Mouse (Mus musculus) layer of hippocampus, adult 9-10 months (tissue): ENCODE measurements around the gene Rad21l.

Experiments used
- DNase-seq: peaks from one replicate; pipeline ENCODE4 v3.0.0; 2022; ENCODE audit warnings: low spot score

Gene Rad21l

GRCm38 (mm10) chr2:151668433-151668832, at the start of gene Rad21l:
TSS of gene Rad21l (minus strand) at chr2:151668533.
- no peak for DNase-seq

- DNase-seq, result no peak
Measured at GRCm38 (mm10) chr2:151716318-151717055, 48.2 kb upstream of the Rad21l start.

- no peak for DNase-seq
Measured at GRCm38 (mm10) chr2:151715526-151715925, 47.2 kb upstream of the Rad21l start.

DNA sequence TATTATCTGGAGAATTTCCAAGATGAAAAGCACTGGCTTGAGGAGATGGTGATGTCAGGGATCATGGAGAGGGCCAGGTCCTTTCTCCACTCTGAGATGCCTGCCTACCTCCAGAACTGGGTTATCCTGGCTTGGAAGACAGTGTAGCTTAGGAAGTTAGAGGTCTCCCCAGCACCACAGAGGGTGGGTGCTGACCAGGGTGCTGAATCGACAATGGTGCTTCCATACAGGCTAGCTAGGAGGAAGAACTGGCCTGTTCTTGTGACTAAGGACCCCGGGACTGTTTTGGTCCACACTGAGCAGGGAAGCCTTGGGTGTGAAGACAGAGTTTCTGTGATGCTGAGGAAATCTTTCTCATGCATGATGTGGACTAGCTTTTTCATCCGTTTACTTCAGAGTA, 44.3 kb upstream of the Rad21l start:
- no peak for DNase-seq

DNA sequence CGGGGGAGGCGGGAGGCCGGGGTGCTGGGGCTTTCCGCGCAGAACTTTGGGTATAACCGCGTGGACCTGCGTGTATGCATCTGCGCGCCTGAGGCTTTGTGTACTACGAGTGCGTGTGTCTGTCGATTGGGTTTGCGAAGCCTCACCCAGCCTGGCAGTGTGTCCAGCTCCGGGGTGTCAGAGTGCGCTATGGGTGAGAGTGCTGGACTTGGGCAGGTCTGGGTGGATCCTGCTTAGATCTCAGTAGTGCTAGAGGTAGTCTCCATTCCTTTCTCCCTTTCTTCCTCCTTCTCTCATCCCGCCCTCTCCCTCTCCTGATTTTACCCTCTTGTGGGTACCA, 34.5 kb upstream of the Rad21l start:
- no peak for DNase-seq

GRCm38 (mm10) chr2:151702146-151702850, 34.0 kb upstream of the Rad21l start:
- no peak for DNase-seq

DNA sequence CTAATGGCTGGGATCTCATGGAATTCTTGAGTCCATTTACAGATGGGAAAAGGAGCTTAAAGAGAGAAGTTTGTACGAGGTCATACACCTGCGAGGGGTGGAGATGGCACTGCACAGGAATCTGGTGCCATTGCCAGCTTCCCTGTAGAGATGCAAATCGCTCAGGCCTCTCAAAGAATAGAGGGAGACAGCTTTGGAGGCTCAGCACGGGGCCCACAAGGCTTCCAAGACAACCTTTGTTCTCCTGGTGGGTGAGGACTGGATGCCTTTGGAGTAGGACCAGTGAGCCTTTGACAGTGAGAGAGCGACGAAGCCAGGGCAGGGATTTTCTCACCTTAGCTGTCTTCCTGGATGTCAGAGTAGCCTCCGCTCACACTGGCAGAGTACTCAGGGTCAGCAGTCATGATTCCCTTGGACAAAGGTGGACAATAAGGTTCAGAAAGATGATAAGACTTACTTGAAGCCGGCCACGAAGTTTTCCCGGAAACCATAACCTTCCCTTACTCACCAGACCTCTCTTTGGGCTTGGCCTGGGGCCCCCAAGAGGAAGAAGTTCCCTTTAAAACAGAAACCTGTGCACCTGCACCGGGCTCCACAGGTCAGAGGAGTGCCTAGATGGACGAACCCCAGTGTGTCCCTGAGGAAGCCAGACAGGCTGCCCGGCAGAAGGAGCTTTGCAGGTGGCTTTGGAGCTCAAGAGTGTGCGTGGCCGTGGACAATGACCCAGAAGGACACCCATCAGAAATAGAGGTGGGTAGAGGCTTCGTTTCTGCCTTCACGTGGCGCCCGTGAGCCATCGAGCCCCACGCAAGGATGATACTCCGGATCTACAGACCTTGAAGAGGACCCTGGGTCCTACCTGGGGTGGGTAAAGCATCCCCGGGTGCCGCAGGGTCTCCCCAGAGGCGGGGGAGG, 33.2 kb upstream of the Rad21l start, which contains the start of gene Tmem74b:
Gene Tmem74b, plus strand, starts transcription at position 778 of the 915 bp plus-strand sequence.
- no peak for DNase-seq

DNA sequence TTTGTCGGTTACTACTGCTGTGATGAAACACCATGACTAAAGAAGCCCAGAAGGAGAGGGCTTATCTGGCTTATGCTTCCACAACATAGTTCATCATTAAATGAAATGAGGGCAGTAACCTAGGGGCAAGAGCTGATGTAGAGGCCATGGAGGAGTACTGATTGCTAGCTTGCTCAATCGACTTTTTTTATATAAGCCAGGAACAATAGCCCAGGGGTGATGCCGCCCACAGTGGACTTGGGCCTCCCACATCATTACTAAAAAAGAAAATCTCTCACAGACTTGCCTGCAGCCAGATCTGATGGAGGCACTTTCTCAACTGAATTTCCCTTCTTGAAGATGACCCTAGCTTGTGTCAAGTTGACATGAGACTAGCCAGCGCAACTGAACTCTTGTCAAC, 14.6 kb upstream of the Rad21l start:
- DNase-seq, result no peak

DNA sequence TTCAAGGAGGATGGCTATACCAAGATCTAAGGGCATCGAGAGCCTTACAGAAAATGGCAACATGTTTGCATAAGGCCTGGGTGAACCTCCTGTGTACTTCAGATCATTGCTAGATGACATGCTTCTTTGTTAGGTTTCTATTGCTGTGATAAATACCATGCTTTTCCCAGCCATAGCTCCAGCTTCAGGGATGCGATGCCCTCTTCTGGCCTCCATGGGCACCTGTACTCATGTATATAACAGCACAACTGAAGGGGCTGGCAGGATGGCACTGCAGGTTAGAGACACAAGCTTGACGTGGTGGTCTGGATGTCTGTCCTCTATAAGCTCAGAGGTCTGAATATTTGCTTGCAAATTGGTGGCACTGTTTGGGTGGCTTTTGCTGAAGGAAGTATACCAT, 14.0 kb upstream of the Rad21l start:
- DNase-seq, result no peak

GRCm38 (mm10) chr2:151676234-151676633, 7.9 kb upstream of the Rad21l start:
- no peak for DNase-seq

DNA sequence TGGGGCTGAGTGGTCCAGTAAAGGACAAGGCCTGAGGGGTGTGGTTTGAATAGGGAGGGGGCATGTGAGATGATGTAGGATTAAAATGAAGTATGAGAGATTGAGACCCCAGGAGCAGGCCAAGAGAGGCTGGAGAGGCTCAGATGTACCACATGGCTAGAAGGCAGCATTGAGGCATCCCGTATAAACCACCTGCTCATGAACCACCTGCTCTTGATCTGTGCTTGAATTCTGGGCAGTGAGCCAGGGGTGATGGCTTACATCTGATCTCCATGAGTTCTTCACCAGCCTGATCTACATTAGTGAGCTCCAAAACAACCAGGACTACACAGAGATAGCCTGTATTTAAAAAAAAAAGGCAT, 2.6 kb upstream of the Rad21l start:
- DNase-seq, result no peak

DNA sequence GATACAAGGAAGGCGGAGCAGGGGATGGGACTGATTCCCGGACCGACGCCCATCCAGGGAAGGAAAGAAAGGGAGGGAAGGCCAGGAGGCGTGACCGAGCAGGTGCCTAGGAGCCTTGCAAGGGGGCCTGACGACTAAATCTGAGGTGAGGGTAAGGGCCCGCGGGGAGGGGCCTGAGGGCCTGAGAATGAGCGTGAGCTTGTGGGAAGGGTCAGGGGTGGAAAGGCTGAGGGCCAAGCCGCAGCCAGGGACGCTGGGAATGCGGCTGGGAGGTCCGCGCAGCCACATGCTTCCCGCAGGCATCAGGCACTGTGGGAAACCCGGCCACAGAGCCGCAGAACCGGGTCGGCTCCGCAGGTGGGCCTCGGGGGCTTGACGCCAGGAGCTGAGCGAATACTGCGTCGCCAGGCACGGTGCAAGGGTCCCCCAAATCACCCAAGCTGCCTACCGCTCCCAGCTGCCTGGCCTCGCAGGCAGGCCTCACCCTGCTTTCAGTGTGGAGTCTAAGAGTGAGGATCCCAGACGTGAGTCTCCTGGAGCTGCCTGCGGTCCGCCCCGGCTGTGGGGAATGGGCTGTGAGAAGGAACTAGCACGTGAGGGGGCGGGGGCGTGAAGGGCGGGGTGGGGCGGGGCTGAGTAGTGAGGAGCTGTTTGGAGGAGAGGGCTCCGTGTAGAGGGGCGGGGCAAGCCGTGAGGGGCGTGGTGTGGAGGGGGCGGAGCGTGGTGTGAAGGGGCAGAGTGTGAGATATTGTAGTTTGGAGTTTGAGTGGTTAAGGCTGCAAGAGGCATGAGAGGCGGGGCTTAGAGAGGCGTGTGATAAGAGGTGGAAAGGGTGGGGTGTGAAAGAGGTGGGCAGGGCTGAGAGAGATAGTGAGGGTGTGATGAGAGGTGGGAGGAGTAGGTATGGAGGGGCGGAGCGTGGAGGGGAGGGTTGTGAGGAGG, 2.0 kb upstream of the Rad21l start:
- no peak for DNase-seq

DNA sequence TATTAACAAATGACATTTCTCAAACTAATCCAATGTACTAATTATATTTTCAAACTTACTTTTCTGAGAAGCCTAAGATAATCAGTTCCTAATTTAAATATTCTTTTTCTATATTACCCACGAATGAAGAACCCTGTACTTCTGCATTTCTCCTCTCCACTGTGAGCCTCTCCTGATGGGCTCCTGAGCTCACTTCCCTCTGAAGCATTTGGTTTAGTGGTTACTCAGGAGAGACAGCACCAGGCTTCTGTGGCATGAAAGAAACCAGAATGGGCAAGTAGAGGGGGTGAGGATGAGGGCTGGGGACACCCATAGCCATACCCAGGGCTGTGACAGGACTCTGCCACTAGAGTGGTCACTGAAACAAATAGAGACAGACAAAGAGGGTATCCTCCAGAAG, 16.3 kb downstream of the Rad21l start:
- no peak for DNase-seq

GRCm38 (mm10) chr2:151636015-151636402, 32.3 kb downstream of the Rad21l start:
- DNase-seq, result no peak

DNA sequence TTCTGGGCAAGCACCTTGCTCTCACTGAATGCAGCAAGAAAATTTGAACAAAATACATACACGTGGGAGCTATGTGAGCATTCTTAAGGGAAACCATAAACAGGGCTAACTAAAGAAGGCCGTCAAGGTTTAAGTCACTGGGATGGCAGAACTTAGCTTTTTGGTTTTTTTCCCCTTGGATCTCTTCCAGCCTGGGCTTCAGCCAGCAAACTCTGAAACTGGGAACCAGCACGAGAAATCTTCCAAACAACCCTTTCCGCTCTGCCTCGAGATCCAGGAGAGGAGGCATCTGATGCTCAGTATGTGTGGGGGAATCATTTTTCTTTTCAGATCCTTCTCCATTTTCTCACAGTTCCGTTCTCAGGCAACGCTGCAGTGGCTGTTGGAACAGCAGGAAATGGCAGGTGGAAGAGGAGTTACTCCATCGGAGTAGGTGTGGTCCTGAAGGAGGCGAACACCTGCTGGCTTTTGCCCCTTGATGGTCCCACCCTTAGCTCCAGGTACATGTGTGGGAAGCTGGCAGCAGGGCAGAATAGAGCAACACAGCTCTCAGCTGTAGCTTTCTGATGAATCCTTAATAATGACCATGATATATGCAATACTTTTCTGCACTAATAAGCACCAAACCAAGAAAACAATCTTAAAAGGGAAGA, 32.8 kb downstream of the Rad21l start:
- DNase-seq, result no peak

GRCm38 (mm10) chr2:151634903-151635302, 33.4 kb downstream of the Rad21l start:
- no peak for DNase-seq

DNA sequence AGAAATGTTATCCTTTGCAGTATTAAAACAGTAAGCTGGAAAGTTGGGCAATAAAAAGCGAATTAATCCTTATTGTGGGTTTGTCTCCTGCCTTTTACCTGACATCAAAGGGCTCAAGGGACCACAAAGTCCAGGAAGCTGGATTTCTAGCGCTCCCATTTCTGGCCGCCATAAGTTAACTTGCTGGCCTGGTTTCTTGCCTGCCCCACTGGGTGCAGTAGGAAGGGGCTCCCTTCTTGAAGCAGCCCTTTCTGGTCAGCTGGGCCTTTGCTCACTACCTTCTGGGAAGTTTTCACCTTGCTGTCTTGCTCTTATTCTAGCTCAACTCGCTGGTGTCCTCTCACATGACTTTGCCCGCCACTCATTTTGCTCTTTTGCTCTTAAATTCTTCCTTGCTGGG, 35.4 kb downstream of the Rad21l start:
- no peak for DNase-seq

GRCm38 (mm10) chr2:151632159-151632814, 36.0 kb downstream of the Rad21l start, which contains the start of gene Snph:
TSS of gene Snph (minus strand) at chr2:151632593.
- DNase-seq, result no peak

DNA sequence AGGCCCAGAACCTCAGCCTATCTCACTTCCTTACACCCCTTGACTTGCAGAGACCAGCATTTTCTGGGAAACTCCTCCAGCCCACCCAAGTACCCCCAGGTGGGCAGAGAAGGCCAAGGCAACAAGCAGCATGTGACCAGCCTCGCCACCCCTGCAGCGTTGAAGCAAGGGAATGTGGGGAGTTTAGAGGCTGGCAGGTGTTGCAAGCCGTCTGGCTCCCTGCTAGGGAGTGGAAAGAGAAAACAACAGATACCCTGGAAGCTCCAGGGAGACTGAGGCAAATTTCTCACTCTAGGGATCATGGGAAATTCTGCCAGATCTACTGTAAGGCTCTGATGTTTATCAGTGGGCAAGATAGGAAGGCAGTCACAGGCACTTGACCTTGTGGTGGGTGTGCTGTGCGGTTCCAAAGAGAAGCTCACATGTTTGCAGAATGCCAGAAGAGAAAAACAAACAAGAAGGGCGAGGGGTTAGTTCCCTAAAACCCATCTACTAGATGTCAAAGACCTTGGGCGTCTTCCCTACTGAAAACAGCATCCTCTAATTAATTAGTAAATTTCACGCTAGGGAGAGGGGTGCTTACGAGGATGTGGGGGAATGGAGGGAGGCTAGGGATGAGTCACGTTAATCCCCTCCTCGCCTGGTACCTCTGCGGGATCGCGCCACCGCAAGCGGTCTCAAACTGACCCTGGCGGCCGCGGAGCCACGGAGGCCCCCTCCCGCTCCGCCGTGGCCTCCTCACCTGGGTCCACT, 36.8 kb downstream of the Rad21l start:
- DNase-seq, result no peak

GRCm38 (mm10) chr2:151629310-151629709, 39.0 kb downstream of the Rad21l start:
- no peak for DNase-seq
